Mouse (Mus musculus) v-Abl transformed pro-B cells (cell line): ENCODE results near the gene Gpkow.
"Not testable (repeated sequence)": the region's sequence is repeated elsewhere in the genome, so short reads cannot be mapped to it uniquely, and the experiment has no call there.

ENCODE experiments used
- in situ Hi-C, 2 experiments: fragments of 400-800 bp; cut with MboI; formaldehyde crosslinking; loops; one replicate each; pipeline ENCODE4 v1.15.1; 2025; ENCODE audit not compliant: unreplicated experiment in 2 of 2

The Gpkow gene

DNA sequence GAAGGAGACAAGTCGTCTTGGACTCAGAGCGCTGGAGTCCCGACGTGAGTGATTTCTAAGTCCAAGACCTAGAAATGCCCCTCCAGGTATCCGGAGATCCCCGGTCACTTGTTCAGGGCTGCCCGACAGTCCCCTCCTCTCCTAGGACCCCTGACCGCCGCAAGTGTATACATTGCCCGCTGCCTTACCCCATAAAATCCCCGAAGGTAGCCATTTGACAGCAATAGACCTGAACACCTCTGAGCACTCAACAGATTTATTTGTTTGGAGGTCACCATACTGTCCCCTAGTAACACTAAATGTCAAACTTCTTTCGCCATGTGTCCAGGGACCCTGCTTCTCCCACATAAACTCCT is 16.9 kb upstream of the Gpkow start:
- in situ Hi-C loops, result loop anchor here (5.0 to 25.0 kb wide), 4 partner anchors 33 to 518 kb away; partner anchors contain the start of gene Clcn5 (in 1 of the 2)

DNA sequence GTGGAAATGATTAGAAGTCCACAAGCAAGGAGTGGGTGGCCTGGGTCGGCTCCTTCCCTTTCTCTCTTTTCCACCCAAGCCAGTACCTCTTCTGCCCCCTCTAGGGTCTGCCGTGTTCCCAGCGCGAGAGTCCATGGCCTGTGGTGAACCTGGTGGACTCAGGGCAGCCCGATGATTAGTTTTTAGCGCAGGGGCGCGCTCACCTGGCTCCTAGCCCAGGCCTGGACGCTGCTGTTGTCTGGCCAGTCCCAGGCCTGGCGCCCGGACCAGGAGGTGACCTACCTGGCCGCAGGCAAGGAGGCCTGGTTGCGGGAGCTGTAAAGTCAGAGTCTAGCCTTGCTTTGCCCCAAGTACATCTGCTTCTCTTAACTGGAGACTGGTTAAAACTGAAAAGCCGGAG is 16.1 kb upstream of the Gpkow start, which contains the start of gene Magix:
Gene Magix, minus strand, starts transcription at position 388 of the 400 bp plus-strand sequence.
- in situ Hi-C loops, result loop anchor here (5.0 to 25.0 kb wide), 4 partner anchors 34 to 519 kb away; partner anchors contain the start of gene Clcn5 (in 1 of the 2)

DNA sequence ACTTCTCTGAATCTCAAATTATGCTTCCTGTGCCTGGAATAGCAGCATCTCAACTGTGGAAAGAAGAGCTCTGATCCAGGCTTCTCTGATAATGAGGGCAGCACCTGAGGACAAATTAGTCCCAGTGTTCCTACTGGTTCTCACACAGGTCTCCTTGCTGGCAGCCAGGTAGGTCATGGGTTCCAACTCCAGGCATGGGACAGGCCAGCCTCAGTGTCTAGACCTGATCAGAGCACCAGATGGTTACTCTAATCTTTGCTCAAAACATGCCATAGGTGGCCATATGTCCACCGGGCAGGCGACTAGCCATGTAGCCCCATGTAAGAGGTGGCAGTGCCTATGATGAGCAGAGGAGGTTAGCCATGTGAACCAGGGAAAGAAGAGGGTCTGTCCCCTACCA is 8.6 kb upstream of the Gpkow start:
- in situ Hi-C loops, result loop anchor here (10.0 to 25.0 kb wide), 3 partner anchors 214 to 526 kb away; partner anchors contain the start of gene Clcn5 (in 1 of the 2)

DNA sequence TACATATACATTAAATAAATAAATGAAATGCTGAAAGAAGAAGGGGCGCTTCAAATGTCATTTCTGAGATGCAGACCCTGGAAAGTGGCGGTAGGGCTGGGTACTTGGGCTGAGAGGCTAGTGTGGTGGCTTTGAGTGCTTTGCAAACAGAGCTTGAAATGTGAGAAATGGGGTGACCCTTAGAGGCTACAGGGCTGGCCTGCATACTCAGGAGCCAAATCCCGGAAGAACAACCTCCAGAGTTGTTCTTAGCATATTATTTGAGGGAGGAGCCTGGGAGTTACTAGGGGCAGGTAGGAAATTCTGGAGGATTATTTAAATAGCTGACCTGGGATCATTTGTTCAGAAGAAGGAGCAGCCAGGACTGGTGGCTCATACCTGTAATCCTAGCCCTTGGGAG is 6.4 kb upstream of the Gpkow start:
- in situ Hi-C loops, result loop anchor here (5.0 to 25.0 kb wide), 5 partner anchors 46 to 528 kb away; partner anchors contain the start of gene Clcn5 (in 1 of the 2)

DNA sequence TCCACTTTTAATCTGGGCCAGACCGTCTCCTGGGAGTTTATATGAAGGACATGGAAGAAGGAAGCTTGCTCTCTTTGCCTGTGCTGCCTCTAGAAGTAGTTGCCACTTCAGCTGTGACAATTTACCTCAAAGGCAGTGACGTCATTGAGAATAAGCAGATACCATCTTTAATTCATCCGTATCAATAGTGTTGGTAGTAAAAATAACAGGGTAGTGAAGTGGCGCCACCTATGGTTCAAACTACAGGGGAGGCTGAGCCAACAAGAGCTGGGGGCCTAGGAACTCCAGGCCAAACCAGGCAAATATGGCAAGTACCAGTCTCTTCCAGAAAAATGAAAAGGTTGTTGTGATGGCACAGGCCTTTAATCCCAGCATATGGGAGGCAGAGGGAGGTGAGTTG is 4.1 kb upstream of the Gpkow start:
- in situ Hi-C loops, result loop anchor here (5.0 to 25.0 kb wide), 5 partner anchors 48 to 531 kb away; partner anchors contain the start of gene Clcn5 (in 1 of the 2)

DNA sequence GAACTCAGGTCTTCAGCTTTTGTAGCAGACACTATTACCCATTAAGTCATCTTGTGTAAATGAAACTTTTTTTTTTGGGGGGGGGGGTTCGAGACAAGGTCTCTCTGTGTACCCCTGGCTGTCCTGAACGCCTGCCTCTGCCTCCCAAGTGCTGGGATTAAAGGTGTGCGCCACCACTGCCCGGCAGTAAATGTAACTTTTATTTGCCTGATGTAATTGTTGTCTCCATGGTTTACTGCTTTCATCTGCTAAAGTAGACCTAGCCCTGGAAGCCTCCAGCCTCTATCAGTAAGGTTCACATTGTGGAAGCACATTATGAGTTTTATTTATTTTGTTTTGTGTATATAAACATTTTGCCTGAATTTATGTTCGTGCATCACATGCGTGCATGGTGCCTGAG is 411 bp upstream of the Gpkow start:
- in situ Hi-C loops, result loop anchor here (10.0 to 25.0 kb wide), 3 partner anchors 52 to 534 kb away; partner anchors contain the start of gene Clcn5 (in 1 of the 2)

DNA sequence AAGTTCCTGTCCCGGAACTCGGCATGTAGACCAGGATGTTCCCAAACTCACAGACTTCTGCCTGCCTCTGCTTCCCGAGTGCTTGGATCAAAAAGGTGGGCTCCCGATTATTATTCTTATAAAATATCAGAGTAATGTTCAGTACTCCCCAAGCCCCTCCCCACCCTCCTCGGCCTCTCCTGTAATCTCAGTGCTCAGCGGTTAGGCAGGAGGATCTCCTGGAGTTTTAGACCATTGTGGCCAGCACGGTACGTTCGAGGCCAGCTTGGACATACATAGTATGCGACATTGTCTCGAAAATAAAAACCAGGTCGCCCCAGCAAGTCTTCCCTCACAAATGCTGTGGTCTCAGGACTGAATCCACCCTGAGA is 16.8 kb downstream of the Gpkow start:
- in situ Hi-C loops, result not testable (repeated sequence)

DNA sequence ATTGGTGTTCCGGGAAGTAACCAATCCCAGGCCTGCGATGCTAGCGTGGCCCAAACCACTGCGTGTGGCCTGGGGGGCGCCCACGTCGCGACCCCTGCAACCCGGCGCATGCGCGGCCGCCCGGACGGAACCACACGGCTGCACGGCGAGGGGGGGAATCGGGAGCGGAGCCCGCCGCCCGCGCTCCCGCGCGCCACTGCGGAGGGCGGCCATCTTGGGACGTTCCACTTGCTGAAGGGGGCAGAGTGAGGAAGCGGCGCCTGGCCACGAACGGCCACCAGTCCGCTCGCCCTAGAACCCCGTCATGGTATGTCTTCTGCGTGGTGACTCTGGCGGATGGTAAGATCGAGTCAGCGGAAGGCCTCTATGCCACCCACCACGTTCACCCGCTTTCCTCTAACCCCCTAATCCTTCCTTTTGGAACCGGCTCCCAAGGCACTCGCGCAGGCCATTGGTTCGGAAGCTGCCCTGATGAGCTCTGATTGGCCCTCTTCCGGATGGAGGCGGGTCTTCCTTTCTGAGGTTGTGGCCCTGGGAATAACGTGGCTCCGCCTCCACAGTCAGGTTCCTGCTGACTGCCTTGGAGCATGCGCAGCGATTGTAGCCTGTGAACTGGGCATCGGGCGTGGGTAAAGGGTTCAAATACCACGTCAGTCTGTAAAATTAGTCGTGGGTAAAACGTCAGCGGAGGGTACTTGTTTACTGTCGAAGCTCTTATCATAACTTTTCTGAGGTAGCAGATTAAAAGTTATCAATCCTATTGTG is 17.4 kb downstream of the Gpkow start, which contains the start of gene Wdr45:
Gene Wdr45, plus strand, starts transcription at position 199 of the 765 bp plus-strand sequence.
- in situ Hi-C loops, result not testable (repeated sequence)

DNA sequence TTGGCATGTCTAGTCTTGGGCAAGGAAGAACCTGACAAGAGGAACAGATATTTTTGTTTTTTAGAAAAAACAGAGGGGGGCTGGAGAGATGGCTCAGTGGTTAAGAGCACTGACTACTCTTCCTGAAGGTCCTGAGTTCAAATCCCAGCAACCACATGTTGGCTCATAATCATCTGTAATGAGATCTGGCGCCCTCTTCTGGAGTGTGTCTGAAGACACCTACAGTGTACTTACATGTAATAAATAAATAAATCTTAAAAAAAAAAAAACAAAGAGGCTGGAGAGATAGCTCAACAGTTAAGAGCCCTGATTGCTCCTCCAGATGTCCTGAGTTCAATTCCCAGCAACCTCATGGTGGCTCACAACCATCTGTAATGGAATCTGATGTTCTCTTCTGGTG is 19.1 kb downstream of the Gpkow start:
- in situ Hi-C loops, result not testable (repeated sequence)

DNA sequence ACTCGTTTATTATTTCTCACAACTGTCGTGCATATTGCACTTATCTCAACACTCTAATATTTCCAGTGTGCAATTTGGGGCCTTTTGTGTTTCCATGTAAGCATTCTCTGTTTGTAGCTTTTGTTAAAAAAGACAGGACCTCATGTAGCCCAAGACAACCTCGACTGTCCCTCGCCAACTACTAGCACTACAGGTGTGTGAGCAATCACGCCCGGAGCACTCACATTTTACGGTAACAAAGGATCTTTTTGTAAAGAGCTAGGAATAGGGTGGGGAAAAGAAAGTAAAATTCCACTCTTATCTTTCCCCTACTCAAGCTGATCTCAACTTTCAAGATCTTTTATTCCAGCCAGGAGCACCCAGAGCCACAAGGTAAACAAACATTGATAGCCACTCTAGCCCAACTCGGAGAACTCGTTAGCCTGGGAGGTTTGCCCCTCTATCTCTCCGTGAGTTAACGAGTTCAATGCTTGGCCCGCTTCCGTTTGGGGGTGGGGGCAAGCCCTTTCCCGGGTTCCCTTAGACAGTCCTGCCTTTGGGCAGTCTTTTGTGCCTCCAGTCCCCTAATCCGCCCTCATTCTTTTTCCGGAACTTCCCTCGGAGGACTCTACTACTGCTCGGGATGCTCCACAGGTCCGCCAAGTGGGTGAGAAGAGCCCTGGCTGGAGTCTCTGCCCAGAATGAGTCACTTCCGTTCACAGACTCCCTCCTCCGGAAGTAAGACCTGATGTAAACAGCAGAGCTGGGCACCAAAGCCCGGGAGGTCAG is 24.8 kb downstream of the Gpkow start, which contains the start of gene Gm45208:
Gene Gm45208, plus strand, starts transcription at position 732 of the 768 bp plus-strand sequence.
- in situ Hi-C loops, result no loop called here

DNA sequence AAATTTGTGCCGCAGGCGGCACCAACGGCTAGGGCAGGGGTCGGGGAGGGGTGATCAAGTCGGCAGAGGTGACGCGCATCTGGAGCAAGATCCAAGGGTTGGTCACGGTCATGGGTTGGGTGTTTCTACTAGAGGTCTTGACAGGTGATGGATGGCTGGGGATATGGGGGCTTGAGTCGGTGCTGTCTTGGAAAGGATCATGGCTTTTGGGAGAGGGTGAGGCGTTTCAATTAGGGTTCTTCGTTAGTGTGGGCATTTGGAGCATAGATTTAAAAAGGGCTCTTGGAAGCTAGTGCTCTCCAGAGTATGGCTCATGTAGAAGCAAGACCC is 25.3 kb downstream of the Gpkow start:
- in situ Hi-C loops, result no loop called here

DNA sequence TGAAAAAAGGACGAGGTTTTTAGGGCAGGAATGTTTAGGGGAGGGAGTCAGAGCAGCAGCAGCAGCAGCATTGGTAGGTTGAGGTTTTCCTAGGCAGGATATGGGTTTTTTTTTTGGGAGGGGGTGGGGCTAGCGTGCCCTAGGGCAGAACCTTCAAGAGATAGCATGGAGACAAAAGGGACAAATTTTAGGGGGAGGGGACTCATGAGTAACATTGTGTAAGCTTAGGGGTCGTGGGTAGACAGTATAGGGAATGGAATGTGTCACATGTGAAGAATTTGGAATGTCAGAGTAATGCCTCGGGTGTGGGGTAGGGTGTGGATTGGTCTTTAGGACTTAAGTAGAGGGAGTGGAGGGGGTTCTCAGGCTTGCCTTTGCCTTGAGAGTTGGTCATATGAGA is 25.8 kb downstream of the Gpkow start:
- in situ Hi-C loops, result no loop called here

DNA sequence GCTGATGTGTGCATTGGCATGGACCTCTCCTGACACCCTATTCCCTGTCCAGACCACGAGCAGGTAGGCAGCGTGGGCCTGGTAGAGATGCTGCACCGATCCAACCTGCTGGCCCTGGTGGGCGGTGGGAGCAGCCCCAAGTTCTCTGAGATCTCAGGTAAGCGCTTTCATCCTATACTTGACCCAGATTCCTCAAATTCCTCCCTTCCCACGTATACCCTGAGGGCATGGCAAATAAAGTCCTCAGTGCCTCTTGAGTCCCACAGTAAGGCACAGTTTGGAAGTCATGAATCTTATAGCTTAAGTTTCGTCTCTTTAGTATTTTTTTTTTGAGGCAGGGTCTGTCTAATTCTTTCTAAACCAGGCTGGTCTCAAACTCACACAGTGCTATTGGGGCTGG is 27.2 kb downstream of the Gpkow start:
- in situ Hi-C loops, result no loop called here

DNA sequence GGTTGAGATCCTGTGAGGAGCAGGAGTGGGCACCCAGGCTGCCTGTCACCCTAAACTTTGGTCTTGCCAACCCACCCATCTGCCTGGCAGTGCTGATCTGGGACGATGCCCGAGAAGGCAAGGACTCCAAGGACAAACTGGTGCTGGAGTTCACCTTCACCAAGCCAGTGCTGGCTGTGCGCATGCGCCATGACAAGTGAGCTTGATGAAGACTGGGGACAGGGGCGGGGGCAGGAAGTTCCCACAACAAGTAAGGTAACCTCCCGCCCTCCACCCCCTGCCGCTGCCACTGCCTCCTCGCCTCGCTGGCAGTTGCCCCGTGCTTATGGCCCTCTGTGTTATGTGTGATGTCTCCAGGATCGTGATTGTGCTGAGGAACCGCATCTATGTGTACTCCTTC is 28.9 kb downstream of the Gpkow start:
- in situ Hi-C loops, result no loop called here

DNA sequence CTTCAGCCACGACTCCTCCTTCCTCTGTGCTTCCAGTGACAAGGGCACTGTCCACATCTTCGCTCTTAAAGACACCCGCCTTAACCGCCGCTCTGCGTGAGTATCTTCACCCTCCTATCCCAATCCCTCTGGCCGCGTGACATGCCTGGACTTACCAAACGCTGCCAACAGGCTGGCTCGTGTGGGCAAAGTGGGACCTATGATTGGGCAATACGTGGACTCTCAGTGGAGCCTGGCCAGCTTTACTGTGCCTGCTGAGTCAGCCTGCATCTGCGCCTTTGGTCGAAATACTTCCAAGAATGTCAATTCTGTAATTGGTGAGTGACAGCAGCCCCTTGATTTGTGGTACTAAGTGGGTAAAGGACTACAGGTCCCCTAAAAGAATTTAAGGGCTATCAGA is 30.2 kb downstream of the Gpkow start:
- in situ Hi-C loops, result no loop called here

DNA sequence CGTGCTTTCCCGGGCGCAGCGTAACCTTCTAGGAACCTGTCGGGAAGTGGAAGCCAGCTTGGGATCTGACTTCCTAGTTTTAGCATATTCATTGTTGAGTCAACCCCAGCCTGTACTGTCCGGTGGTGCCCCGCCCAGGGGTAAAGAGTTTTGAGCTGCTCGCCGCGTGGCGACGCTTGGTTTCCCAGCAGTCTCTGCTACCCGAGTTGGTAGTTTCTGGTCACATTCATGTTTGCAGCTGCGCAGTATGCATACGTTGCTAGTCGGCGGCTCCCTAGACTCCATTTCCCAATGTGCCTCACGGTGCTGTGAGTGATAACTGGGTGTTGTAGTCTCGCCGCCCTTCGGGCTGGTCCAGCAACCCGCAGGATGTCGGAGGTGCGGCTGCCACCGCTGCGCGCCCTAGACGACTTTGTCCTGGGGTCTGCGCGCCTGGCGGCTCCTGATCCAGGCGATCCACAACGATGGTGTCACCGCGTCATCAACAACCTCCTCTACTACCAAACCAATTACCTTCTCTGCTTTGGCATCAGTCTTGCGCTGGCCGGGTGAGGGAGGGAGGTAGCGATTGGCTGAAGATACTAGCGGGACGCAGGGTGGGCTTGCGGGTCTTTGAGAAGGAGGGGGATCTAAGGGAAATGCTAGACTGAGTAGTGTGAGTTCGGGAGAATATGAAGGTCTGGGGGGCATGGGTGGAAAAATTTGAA is 31.4 kb downstream of the Gpkow start, which contains the start of gene Praf2:
Gene Praf2, plus strand, starts transcription at position 225 of the 707 bp plus-strand sequence.
- in situ Hi-C loops, result no loop called here

DNA sequence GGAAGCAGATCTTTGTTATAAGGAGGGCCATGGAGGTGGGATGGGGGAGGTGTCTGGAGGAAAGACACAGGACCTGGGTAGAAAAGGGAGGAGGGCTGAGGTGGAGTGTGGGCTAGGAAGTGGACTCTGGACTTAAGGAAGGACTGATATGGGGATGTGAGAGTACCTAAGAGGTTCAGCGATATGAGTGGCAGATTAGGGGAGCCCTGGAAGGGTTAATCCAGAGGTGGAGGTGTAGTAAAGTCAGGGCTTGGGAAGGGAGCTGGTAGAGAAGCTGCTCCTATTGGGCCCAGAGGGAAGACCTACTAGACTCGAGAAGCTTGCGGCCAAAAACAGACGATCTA is 32.0 kb downstream of the Gpkow start:
- in situ Hi-C loops, result no loop called here

DNA sequence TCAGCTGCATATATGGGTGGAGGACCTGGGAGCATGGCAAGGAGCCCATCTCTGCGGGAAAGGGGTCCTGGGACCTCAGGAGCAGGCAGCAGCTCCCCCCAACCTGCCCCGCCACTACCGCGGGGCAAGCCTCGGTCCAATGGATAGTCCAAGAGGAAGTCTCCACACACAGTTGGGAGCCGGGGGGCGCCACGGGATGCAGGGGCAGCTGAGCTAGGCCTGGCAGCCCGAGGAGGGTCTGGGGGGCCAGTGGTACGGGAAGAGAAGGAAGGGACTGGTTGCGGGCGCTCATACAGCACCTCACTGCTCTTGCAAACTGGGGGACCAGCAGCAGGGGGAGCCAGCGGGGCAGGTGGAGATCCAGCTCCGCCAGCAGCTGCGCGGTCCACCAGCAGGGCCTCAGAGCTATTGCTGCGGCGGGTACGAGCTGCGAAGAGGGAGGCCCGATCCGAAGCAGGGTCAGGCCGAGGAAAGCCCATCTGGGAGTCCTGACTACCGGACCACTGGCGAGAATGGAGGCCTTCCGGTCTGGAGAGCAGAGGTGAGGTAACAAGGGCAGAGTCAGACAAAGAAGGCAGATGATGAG is 36.7 kb downstream of the Gpkow start:
- in situ Hi-C loops, result no loop called here

DNA sequence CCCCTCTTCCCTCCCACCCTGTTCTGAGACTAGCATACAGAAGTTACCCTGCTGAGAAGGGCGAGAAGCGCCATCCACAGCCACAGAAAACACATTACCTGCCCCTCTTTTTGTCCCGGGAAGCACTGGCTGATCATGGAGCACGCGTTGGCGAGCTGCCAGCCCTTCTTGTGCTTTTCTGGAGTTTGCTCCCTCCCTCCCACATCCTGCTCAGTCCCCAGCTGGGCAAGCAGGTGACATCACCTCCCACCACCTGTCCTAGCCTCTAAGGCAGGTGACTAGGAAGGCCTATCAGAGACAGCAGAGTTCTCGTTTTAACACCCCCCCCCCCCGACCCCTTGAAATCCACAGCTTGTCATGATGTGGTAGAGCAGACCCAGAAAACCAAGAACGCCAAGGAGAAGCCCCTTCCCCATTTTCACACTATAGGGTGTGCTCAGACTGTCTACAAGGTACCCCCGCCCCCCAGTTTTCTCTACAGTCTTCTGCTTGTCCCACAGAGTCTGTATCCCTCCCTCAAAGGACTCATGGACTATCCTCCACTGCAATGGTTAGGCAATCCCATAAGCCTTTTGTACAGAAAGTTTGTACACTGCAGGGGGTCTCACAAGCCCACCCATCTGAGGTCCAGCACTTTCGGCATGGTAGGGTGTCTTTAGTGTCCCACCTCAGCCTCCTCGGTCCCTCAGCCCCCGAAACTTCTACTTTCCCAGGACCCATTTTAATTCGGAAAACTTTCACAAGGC is 42.6 kb downstream of the Gpkow start:
- in situ Hi-C loops, result loop anchor here in 1 of 2 experiments (10.0 kb wide), 1 partner anchor 55 kb away; no protein-coding TSS in a partner anchor
